Mouse (Mus musculus): ENCODE measurements around the gene Zfp414. TPM values are rescaled to one million over a fixed set of nuclear protein-coding genes. Genes with fewer than 3 reads are reported as not detected.

Gene Zfp414
- polyA plus RNA-seq, 1 experiment from 2014 or later, result 46.3 TPM

DNA sequence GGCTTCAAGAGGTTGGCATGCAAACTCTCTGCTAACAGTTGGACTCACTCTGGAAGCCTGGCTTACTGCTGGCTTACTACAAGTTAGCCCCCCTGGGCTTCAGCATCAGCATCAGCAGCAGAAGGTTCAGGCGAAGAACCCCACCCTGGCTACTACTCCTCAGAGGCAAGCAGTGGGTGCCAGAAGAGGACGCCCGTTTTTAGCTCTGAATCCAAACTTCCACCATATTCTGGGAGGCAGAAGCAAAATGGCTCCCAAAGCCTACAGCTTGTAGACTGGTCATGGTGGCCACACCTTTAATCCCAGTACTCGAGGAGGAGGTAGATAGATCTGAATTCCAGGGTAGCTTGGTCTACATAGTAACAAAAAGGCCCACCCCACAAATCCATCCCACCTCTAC, 15.2 kb downstream of the Zfp414 start:
- Histone ChIP-seq H3K36me3 (ENCODE audit: insufficient read depth, low read length) (peaks cover 55% of the 10 kb centered on the region), H3K9ac (replicated peaks; ENCODE audit: low read length) (no peak overlapping the region), H3K4me2 (replicated peaks; ENCODE audit: low read depth, low read length) (no peak overlapping the region), H3K4me3 (ENCODE audit: low read length) (no peak overlapping the region), H3K27ac (ENCODE audit: low read length) (no peak overlapping the region), H3K27me3 (ENCODE audit: insufficient read depth, low read length) (no peaks in the 10 kb centered on the region), H3K4me1 (ENCODE audit: insufficient read depth, low read length) (no peaks in the 10 kb centered on the region), H3K9me3 (ENCODE audit: low read length) (no peaks in the 10 kb centered on the region)
- 93% methylated on average over 4 of the region's 4 CpGs for WGBS
- ATAC-seq (ENCODE audit: low FRiP score, low TSS enrichment), result no peak

DNA sequence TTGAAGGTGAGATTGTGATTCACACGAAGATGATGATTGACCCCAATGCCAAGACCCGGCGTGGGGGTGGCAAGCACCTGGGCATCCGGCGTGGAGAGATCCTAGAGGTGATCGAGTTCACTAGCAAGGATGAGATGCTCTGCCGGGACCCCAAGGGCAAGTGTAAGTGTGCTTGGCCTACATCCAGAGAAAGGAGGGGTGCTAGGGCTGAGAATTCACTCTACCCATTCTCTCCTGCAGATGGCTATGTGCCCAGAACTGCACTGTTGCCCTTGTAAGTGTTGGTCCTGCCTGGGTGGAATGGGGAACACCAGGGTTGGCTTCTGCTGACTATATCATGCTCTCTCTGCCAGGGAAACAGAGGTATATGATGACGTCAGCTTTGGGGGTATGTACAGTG, 16.2 kb downstream of the Zfp414 start:
- no peak overlapping the region for H3K9ac ChIP-seq (replicated peaks; ENCODE audit: low read length)
- no peak overlapping the region for H3K4me3 ChIP-seq (ENCODE audit: low read length)
- no peaks in the 10 kb centered on the region for H3K9me3 ChIP-seq (ENCODE audit: low read length)
- no peaks in the 10 kb centered on the region for H3K27me3 ChIP-seq (ENCODE audit: insufficient read depth, low read length)
- ATAC-seq (ENCODE audit: low FRiP score, low TSS enrichment), result no peak
- H3K36me3 ChIP-seq (ENCODE audit: insufficient read depth, low read length), result peaks cover 65% of the 10 kb centered on the region
- 93% methylated on average over 8 of the region's 8 CpGs for WGBS
- H3K4me1 ChIP-seq (ENCODE audit: insufficient read depth, low read length), result no peaks in the 10 kb centered on the region
- no peak overlapping the region for H3K4me2 ChIP-seq (replicated peaks; ENCODE audit: low read depth, low read length)
- no peak overlapping the region for H3K27ac ChIP-seq (ENCODE audit: low read length)

DNA sequence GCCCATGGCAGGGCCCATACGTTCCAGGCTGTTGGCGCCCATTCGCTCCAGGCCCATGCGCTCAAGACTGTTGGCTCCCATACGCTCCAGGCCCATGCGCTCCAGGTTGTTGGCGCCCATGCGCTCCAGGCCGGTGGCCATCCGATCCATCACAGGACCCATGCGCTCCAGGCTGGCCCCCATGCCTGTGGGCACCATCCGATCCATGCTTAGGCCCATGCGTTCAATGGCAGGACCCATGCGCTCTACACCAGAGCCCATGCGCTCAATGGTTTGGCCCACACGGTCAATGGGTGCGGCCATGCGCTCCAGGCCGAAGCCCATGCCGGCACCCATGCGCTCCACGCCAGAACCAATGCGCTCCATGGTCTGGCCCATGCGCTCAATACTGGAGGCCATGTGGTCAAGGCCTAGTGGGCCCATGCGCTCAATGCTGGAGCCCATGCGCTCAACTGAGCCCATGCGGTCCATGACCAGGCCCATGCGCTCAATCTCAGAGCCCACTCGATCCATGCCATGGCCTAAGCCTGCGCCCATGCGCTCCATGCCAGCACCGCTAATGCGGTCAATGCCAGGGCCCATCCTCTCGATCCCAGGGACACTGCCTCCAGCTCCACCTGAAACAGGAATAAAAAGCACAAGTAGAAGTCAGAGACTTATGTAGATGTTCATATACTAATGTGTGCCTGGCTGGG, 21.0 kb downstream of the Zfp414 start:
- ATAC-seq (ENCODE audit: low FRiP score, low TSS enrichment), result peak; percentile 39
- 98% methylated on average over 34 of the region's 34 CpGs for WGBS

DNA sequence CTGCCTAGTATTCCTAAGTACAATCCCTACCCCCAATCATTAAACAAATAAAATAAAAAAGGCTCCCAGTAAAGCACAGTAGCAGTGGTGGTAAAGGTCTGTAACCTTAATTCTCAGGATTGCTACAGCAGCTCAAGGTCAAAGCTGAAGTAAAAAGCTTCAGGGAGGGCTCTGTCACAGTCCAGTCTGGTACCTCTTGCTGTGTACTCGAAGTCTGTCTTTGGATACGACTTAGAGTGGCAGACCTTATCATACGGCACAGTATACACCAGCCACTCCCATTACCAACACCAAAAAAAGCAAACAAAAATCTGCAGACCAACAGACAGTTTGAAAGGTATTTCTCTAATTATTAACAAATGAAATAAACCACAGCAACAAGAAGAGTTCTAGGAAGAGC, 37.9 kb downstream of the Zfp414 start:
- WGBS, result 83% methylated on average over 3 of the region's 3 CpGs
- no peaks in the 10 kb centered on the region for H3K9me3 ChIP-seq (ENCODE audit: low read length)
- H3K27ac ChIP-seq (ENCODE audit: low read length), result no peak overlapping the region
- no peak overlapping the region for H3K4me3 ChIP-seq (ENCODE audit: low read length)
- no peak overlapping the region for H3K9ac ChIP-seq (replicated peaks; ENCODE audit: low read length)
- H3K4me2 ChIP-seq (replicated peaks; ENCODE audit: low read depth, low read length), result no peak overlapping the region
- H3K27me3 ChIP-seq (ENCODE audit: insufficient read depth, low read length), result no peaks in the 10 kb centered on the region
- peaks cover 40% of the 10 kb centered on the region for H3K36me3 ChIP-seq (ENCODE audit: insufficient read depth, low read length)
- no peak for ATAC-seq (ENCODE audit: low FRiP score, low TSS enrichment)
- no peaks in the 10 kb centered on the region for H3K4me1 ChIP-seq (ENCODE audit: insufficient read depth, low read length)

More for the DNA sequence above, 21.0 kb downstream of the Zfp414 start:
- H3K27me3 ChIP-seq (ENCODE audit: insufficient read depth, low read length), result no peaks in the 10 kb centered on the region
- no peak overlapping the region for H3K4me2 ChIP-seq (replicated peaks; ENCODE audit: low read depth, low read length)
- peaks cover 77% of the 10 kb centered on the region for H3K36me3 ChIP-seq (ENCODE audit: insufficient read depth, low read length)
- H3K9ac ChIP-seq (replicated peaks; ENCODE audit: low read length), result no peak overlapping the region
- H3K27ac ChIP-seq (ENCODE audit: low read length), result no peak overlapping the region
- H3K9me3 ChIP-seq (ENCODE audit: low read length), result no peaks in the 10 kb centered on the region
- no peak overlapping the region for H3K4me3 ChIP-seq (ENCODE audit: low read length)
- no peaks in the 10 kb centered on the region for H3K4me1 ChIP-seq (ENCODE audit: insufficient read depth, low read length)

DNA sequence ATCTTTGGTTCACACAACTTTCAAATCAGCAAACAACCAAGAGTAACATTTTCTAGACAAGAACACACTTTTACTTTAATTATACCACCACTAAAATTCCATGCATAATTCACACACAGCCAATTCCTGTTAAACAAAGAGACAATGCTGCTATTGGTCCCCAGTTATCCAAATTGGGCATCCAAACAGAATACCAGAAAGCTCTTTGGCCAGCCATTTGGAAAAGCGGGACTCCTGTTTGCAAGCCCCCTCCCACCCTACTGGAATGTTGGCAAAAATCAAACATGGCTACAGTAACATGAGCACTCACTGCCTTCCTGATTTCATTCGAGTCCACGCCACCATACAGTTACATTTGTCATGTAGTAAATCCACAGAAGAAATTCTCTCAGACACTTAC, 40.8 kb downstream of the Zfp414 start:
- H3K27me3 ChIP-seq (ENCODE audit: insufficient read depth, low read length), result no peaks in the 10 kb centered on the region
- H3K9ac ChIP-seq (replicated peaks; ENCODE audit: low read length), result no peak overlapping the region
- H3K4me2 ChIP-seq (replicated peaks; ENCODE audit: low read depth, low read length), result no peak overlapping the region
- ATAC-seq (ENCODE audit: low FRiP score, low TSS enrichment), result no peak
- WGBS, result 80% methylated on average over 3 of the region's 3 CpGs
- no peak overlapping the region for H3K4me3 ChIP-seq (ENCODE audit: low read length)
- H3K4me1 ChIP-seq (ENCODE audit: insufficient read depth, low read length), result no peaks in the 10 kb centered on the region
- H3K27ac ChIP-seq (ENCODE audit: low read length), result no peak overlapping the region
- peaks cover 28% of the 10 kb centered on the region for H3K36me3 ChIP-seq (ENCODE audit: insufficient read depth, low read length)
- no peaks in the 10 kb centered on the region for H3K9me3 ChIP-seq (ENCODE audit: low read length)

DNA sequence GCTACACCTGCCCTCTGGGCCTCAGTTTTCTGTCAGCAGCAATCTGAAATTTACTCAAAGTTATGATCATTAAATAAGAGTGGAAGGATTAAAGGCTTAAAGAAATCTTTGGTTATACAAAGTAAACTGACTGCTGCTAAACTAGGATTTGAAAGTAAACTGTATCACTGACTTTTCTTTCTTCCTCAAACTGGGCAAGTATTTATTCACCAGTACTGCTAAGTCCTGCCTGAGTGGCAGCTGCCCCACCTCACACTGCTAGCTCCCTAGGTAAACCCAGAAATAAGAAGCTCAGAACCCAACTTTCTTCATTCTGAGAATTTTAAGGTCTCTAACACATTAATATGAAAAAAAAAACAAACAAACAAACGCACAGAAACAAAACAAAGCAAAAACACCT, 44.9 kb downstream of the Zfp414 start:
- H3K4me1 ChIP-seq (ENCODE audit: insufficient read depth, low read length), result peaks cover 5% of the 10 kb centered on the region; the same call in 1 of the 2 replicates
- H3K4me2 ChIP-seq (replicated peaks; ENCODE audit: low read depth, low read length), result no peak overlapping the region
- no peak overlapping the region for H3K27ac ChIP-seq (ENCODE audit: low read length)
- ATAC-seq (ENCODE audit: low FRiP score, low TSS enrichment), result no peak
- H3K4me3 ChIP-seq (ENCODE audit: low read length), result no peak overlapping the region
- no peak overlapping the region for H3K9ac ChIP-seq (replicated peaks; ENCODE audit: low read length)
- WGBS, result 76% methylated on average over 1 of the region's 1 CpGs
- no peaks in the 10 kb centered on the region for H3K9me3 ChIP-seq (ENCODE audit: low read length)
- H3K27me3 ChIP-seq (ENCODE audit: insufficient read depth, low read length), result no peaks in the 10 kb centered on the region
- H3K36me3 ChIP-seq (ENCODE audit: insufficient read depth, low read length), result peaks cover 14% of the 10 kb centered on the region

DNA sequence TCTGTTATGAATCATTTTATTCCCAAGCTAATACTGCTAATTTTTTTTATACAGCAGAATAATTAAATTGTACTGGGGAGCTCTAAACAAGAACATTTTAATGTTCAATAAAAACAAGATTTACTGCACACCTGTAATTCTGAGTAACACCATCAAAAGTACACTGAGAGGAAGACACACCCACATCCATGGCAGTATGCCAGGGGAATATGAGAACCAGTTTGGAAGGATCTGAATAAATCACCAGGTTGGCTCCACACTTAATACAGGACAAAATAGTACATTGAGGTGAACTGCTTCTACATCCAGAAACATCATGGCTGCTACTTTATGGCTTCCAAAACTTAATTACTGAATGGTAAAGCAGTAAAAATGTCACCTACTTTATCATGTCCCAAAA, 46.6 kb downstream of the Zfp414 start:
- Histone ChIP-seq H3K9me3 (ENCODE audit: low read length) (no peaks in the 10 kb centered on the region), H3K9ac (replicated peaks; ENCODE audit: low read length) (no peak overlapping the region), H3K36me3 (ENCODE audit: insufficient read depth, low read length) (peaks cover 14% of the 10 kb centered on the region), H3K4me3 (ENCODE audit: low read length) (no peak overlapping the region), H3K4me1 (ENCODE audit: insufficient read depth, low read length) (peaks cover 5% of the 10 kb centered on the region; the same call in 1 of the 2 replicates), H3K27me3 (ENCODE audit: insufficient read depth, low read length) (no peaks in the 10 kb centered on the region), H3K4me2 (replicated peaks; ENCODE audit: low read depth, low read length) (no peak overlapping the region), H3K27ac (ENCODE audit: low read length) (no peak overlapping the region)
- ATAC-seq (ENCODE audit: low FRiP score, low TSS enrichment), result no peak

DNA sequence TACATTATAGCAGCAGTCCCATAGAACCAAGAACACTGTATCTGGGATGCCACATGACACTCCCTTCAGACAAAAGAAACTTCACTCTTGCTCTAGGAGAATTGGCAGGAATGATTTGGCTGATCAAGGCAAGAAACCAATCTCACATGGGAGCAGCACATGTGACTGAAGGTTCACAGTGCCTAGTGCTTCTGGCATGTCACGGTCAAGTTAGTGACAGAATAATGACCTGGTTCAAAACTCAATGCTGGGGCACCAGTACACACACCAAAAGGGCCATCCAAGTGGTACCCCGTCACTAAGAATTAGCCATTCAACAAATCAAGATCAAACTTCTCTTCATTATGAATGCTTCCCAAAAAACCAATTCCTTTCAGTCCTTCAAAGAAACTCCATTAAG, 47.2 kb downstream of the Zfp414 start:
- no peak overlapping the region for H3K4me2 ChIP-seq (replicated peaks; ENCODE audit: low read depth, low read length)
- no peak overlapping the region for H3K27ac ChIP-seq (ENCODE audit: low read length)
- ATAC-seq (ENCODE audit: low FRiP score, low TSS enrichment), result no peak
- H3K27me3 ChIP-seq (ENCODE audit: insufficient read depth, low read length), result no peaks in the 10 kb centered on the region
- 89% methylated on average over 2 of the region's 2 CpGs for WGBS
- H3K4me1 ChIP-seq (ENCODE audit: insufficient read depth, low read length), result peaks cover 8% of the 10 kb centered on the region; the same call in 1 of the 2 replicates
- no peaks in the 10 kb centered on the region for H3K9me3 ChIP-seq (ENCODE audit: low read length)
- no peak overlapping the region for H3K9ac ChIP-seq (replicated peaks; ENCODE audit: low read length)
- peaks cover 14% of the 10 kb centered on the region for H3K36me3 ChIP-seq (ENCODE audit: insufficient read depth, low read length)
- no peak overlapping the region for H3K4me3 ChIP-seq (ENCODE audit: low read length)

DNA sequence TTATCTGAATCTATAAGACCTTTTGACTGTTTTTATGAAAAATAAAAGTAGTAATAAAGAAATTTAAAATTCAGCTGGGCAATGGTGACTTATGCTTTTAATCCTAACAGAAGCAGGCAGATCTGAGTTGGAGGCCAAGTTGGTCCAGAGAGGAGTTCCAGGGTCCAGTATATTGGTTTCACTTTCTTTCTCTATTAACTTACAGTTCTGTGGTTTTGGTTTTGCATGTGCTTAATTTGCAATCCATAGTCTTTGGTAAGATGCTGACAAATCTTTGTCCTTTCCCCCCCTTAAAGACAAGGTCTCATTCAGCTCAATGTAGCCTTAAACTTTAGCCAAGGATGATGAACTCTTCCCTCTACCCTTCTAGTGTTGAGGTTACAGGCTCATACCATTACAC, 49.9 kb downstream of the Zfp414 start:
- Histone ChIP-seq H3K27ac (ENCODE audit: low read length) (no peak overlapping the region), H3K36me3 (ENCODE audit: insufficient read depth, low read length) (peaks cover 9% of the 10 kb centered on the region), H3K4me1 (ENCODE audit: insufficient read depth, low read length) (peaks cover 25% of the 10 kb centered on the region), H3K9ac (replicated peaks; ENCODE audit: low read length) (no peak overlapping the region), H3K4me3 (ENCODE audit: low read length) (no peak overlapping the region), H3K4me2 (replicated peaks; ENCODE audit: low read depth, low read length) (no peak overlapping the region), H3K27me3 (ENCODE audit: insufficient read depth, low read length) (no peaks in the 10 kb centered on the region), H3K9me3 (ENCODE audit: low read length) (no peaks in the 10 kb centered on the region)
- no peak for ATAC-seq (ENCODE audit: low FRiP score, low TSS enrichment)
